Mouse (Mus musculus): ENCODE measurements around the gene Sdr39u1.

DNA sequence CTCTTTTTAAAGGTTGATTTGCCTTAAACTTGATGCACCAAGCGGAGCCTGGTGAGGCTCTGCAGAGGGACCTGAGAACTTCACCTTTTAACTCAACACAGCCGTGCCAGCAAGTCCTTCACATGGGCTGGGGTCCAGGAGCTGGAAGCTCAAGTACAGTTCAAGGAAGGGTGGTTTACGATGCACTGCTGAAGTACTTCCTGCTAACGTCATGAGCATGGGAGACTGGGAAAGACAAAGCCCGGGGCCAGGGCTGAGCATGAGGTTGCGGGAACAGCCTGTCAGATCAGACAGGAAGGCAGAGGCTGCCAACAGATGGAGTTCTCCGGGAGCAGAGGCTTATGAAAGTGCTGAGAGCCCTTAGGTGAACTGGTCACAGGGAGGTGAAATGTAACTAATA lies 33.5 kb upstream of the Sdr39u1 start:
- TF ChIP-seq POLR2A (IDR thresholded peaks at IDR 0.05; ENCODE audit: low read depth, low read length) (no peak), CTCF (IDR thresholded peaks at IDR 0.05; ENCODE audit: extremely low read depth, insufficient read depth, insufficient read length, insufficient replicate concordance) (no peak)
